Mouse (Mus musculus) MEL (cell line): ENCODE data around the gene Spata2.

Experiments
- CTCF ChIP-seq, 3 experiments: IDR thresholded peaks in 2 of 3; conservative IDR thresholded peaks in 1 of 3; 2 replicates each; pipeline ENCODE4 v1.5.1; 2011 to 2012; ENCODE audit warnings: low read length in 3 of 3, low read depth in 2 of 3, mild to moderate bottlenecking in 2 of 3, improper control_type of control experiment in 1 of 3, inconsistent platforms in 1 of 3, mixed read lengths in 1 of 3, moderate library complexity in 1 of 3; ENCODE audit not compliant: control insufficient read depth in 1 of 3, insufficient read depth in 1 of 3, poor library complexity in 1 of 3, severe bottlenecking in 1 of 3
- EP300 ChIP-seq, 2 experiments: IDR thresholded peaks; 2 replicates each; pipeline ENCODE4 v1.6.1; 2011; ENCODE audit warnings: improper control_type of control experiment in 2 of 2, low read length in 2 of 2, low read depth in 1 of 2, mild to moderate bottlenecking in 1 of 2
- GATA1 ChIP-seq: IDR thresholded peaks from 2 replicates; pipeline ENCODE4 v1.6.1; 2011; ENCODE audit warnings: low read depth, low read length, improper control_type of control experiment
- KAT2A ChIP-seq: conservative IDR thresholded peaks from 2 replicates; pipeline ENCODE4 v1.6.1; 2012; ENCODE audit warnings: low read depth, low read length, improper control_type of control experiment, inconsistent platforms
- MAFK ChIP-seq: IDR thresholded peaks from 2 replicates; pipeline ENCODE4 v1.6.1; 2011; ENCODE audit warnings: low read depth, mild to moderate bottlenecking, low read length, improper control_type of control experiment, borderline replicate concordance
- MAX ChIP-seq: IDR thresholded peaks from 2 replicates; pipeline ENCODE4 v1.6.1; 2011; ENCODE audit warnings: low read length, improper control_type of control experiment
- POLR2AphosphoS5 ChIP-seq: IDR thresholded peaks from 2 replicates; pipeline ENCODE4 v1.6.1; 2012; ENCODE audit warnings: low read depth, borderline replicate concordance, mild to moderate bottlenecking, inconsistent platforms, low read length, moderate library complexity, mixed read lengths
- TAL1 ChIP-seq: IDR thresholded peaks from 2 replicates; pipeline ENCODE4 v1.6.1; 2012; ENCODE audit warnings: mild to moderate bottlenecking, inconsistent platforms, low read length, moderate library complexity, mixed read lengths
- ZC3H11A ChIP-seq: IDR thresholded peaks from 2 replicates; pipeline ENCODE4 v1.6.1; 2012; ENCODE audit warnings: low read depth, mild to moderate bottlenecking, inconsistent platforms, low read length, improper control_type of control experiment
- ZNF384 ChIP-seq: IDR thresholded peaks from 2 replicates; pipeline ENCODE4 v1.6.1; 2012; ENCODE audit warnings: low read depth, mild to moderate bottlenecking, inconsistent platforms, low read length, improper control_type of control experiment

DNA sequence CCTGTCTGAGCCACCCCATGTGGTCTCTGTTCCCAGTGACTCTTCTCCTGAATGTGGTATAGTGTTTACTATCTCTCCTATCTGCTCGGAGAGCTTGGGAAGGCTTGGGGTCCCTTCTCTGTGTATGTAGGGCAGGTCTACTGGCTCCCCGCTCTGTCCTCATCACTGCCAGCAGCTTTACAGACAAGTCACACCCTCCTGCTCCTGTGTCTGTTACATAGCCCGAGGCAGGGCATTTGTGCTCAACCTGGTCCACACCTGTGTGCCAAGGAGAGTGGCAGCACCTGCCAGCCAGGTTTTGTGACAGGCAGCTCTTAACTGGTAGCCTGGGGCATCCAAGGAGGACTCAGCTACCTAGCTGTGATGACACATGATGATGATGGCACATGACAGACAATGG, 22.1 kb downstream of the Spata2 start:
- TF ChIP-seq CTCF (IDR thresholded peaks at IDR 0.05 in 2 of 3, conservative IDR thresholded peaks at IDR 0.05 in 1 of 3; ENCODE audit: control insufficient read depth in 1 of 3, insufficient read depth in 1 of 3, low read depth in 2 of 3, low read length in 3 of 3, poor library complexity in 1 of 3, severe bottlenecking in 1 of 3): no peak
- TF ChIP-seq KAT2A: no peak
- TF ChIP-seq ZC3H11A: no peak
- no peak for TF ChIP-seq ZNF384
- no peak for TF ChIP-seq GATA1
- no peak for TF ChIP-seq POLR2AphosphoS5
- TF ChIP-seq EP300 (IDR thresholded peaks at IDR 0.05; ENCODE audit: low read depth in 1 of 2, low read length in 2 of 2): no peak
- no peak for TF ChIP-seq TAL1
- no peak for TF ChIP-seq MAX
- TF ChIP-seq MAFK: no peak
